Mouse (Mus musculus) frontal cortex, postnatal 36 days (tissue): ENCODE results near the gene Plb1.

Experiments
- DNase-seq, 2 experiments: peaks; one replicate each; pipeline ENCODE4 v3.0.0; 2022; ENCODE audit warnings: low spot score in 2 of 2

Gene Plb1

DNA sequence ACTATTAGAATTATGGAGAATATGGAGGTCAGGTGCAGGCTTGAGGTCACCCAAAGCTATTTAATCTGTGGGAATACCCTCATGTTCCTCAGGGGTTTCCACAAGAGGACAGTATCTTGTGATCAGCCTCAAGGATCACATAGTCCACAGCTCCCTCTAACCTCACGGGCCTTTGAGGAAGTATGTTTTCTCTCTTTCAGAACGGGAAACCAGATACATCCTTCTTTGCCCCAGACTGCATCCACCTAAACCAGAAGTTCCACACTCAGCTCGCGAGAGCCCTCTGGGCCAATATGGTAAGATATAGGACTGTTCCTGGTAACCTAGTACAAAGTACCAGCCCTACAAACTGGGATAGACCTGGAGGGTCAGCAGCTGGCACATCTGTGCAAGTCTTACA is 100.1 kb downstream of the Plb1 start:
- DNase-seq, result no peak

DNA sequence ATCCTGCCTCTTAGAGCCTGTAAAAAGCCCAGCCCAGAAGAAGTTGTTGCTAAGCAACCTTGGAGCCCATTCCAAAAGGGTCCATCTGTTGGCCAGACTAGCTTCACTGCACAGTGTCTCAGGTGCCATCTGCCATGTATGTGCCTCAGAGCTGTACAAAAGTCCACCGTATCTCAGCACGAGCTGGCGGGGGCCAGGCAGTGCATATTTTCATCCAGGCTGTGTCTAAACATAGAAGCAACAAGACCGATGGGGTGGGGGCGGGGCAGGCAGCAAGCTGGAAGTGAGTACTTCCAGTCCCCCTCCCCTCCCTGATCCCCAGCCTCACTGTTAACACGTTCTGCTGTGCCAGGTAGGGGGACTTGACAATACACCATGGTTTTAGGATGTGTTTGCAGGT is 102.7 kb downstream of the Plb1 start:
- DNase-seq, result peak in 1 of 2 experiments; percentile 73

DNA sequence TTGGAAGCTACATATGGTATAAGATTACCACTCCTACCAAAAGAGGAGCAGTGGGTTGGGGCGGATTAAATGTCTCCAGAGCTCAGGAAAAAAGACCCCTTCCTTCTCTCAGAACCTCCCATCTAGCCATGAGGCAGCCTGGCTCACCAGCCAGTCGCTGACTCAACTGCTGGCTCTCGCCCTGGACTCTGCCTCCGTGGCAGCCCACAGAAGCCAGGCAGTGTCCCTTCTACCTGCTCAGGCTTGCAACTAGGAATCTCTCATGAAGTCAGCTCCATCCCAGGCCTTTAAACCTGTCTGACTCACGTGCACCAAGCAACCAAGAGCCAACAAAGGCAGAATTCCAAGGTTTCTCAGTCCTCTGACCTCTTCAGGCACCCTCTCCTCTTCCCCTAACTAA is 103.6 kb downstream of the Plb1 start:
- DNase-seq, result peak in 1 of 2 experiments; percentile 37

DNA sequence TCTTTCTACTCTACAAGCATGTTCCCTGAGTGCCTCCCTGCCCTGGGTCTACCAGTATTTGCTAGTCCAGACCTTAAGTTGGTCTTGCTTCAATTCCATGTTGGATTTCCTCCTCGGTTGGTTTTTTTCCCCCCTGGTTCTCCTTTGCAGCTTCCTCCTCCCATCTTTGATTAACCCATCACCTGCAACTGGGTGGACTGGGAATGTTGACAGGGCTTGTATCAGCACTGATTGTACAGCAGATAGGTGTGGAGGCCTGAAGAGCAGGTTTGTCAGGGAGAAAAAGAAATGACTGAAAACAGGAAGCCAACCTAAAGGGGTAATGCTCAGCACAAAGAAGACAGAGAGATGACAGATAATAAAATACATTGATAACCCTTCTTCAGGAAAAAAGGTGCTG is 104.8 kb downstream of the Plb1 start:
- DNase-seq, result no peak

DNA sequence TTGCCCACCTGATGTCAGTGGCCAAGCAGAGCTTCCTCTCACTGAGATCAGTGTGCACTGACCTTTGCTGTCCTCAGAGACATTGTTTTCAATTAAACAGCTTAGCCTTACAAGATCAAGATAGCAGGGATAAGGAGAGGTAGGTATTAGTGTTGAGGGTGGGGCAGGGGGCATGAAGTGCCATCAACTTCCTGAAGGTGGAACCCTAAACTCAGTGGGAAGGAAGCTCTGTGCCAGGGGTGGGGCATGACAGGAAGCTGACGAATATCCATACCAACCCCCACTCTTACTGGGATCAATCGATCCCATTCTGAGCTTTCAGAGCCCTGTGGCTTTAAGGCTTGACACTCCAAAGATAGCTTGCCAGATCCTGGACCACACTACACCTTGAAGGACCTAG is 105.8 kb downstream of the Plb1 start:
- no peak for DNase-seq

DNA sequence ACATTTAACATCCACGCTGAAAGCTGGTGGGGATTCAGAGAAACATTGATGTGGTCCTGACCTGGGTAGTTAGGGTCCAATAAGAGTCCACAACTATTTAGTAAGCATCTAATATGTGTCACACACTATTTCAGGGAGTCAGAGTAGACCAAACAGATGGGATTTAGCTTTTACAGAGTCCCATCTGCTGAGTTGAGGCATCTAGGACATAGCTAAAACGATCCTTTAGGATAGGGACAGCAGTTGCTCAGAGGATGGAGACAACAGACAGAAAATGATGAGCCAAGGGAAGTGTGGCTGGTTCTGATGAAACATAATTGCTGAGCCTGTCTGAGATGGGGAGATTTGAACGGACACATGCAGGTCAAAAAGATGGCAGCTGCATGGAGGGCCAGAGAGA is 106.3 kb downstream of the Plb1 start:
- no peak for DNase-seq

DNA sequence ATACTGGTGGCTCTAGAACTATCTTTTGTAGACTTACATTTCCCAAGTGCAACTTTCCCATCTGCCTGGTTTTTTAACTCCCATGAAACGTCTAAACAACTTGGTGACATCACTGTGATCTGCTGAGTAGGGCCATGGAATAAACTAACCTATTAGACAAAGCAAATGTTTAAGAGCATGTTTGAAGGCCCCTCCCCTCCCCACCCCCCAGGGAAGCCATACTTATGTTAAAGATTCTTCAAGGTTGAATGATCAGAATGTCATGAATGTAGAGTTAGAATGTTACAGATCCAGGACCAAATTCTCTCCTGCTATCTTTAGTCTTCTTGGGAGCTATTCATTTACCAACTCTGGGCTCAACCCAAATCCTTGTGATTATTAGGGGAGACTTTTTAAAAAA is 107.7 kb downstream of the Plb1 start:
- DNase-seq, result no peak

- no peak for DNase-seq
Measured at GRCm38 (mm10) chr5:32342711-32343285, 110.3 kb downstream of the Plb1 start.

DNA sequence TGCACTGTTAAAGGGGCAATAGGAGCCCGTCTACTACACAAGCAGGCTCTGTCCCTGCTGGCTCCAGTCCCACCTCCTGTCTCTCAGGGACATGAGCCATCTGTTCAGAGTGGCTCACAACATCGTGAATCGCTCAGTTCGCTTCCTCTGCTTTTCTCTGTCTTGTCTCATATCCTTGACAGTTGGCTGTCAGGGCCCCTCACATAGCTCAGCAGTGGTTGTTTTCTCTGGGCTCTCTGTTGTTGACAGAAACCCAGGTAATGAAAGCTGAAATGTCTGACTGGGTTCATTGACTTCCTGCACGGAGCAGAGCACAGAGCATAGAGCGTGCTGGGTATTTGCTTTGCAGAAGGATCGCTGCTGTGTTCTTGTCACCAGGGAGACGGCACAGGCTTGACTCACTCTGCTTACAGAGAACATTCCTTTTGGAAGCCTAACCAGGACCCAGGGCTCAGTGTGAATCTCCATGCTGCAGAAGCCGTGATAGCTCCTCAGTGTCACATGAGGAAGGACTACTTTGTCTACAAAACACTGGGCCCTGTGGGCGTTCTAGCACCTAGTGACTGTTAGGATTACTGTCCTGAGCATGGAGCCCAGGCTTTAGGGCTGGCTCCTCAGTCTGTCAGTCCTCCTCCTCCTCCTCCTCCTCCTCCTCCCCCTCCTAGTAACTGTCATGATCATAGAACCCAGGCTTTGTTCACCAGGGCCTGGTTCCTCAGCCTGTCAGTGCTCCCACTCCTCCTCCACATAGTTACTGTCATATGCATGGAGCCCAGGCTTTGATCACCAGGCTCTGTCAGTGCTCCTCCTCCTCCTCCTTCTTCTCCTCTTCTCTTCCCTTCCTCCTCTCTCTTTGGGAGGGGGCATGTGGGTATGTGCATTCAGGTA is 113.8 kb downstream of the Plb1 start:
- DNase-seq, result peak; percentile 70 to 80

DNA sequence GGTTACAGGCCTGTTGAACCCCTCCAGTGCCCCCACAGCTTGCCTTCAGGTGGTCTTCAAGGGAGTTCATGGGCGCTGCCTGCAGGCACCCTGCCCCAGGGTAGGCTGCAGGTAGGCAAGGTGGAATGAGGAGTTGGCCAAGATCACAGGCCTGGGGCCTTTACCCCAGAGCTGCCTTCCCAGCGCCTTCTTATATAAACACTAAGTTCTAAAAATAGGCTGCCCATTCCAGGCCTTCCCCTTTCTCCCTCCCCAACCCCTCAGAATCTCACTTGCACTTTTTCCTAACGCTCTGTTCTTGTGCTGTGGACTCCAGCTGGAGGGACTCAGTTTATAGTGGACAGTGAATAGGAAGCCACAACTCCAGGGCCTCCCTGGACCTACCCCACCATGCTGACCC is 117.2 kb downstream of the Plb1 start:
- no peak for DNase-seq

DNA sequence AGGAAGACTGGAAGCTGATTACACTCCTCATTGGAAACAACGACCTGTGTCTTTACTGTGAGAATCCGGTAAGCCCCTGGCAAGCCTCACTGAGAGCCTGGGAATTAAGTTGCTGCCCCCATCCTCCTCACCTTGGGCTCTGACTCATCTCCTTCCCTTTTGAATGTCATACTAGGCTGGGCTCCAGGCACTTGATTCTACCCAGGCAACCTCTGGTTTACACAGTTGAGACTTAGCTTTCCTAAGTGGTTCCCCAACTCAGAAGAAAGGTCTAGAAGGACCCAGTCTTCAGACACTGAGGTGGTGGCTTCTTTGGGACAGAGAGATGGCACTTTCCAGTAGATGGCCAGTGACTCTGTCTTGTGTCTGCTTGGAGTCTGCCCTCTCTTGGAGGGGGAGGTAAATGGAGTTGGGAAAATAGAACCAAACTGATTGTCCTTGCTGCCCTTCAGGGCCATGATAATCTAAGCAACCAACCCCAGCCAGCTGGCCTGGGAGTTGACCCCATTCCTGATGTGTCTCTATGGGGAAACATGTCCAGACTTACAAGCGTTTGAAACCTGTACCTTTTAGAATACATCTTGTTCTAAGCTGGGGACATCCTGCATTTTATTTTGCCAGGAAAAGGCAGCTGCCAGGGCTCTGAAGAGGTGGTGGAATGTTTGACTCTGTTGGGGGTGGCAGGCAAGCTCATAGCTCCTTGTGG is 118.2 kb downstream of the Plb1 start:
- DNase-seq, result no peak

- DNase-seq, result no peak
Measured at GRCm38 (mm10) chr5:32351721-32352465, 119.4 kb downstream of the Plb1 start.

DNA sequence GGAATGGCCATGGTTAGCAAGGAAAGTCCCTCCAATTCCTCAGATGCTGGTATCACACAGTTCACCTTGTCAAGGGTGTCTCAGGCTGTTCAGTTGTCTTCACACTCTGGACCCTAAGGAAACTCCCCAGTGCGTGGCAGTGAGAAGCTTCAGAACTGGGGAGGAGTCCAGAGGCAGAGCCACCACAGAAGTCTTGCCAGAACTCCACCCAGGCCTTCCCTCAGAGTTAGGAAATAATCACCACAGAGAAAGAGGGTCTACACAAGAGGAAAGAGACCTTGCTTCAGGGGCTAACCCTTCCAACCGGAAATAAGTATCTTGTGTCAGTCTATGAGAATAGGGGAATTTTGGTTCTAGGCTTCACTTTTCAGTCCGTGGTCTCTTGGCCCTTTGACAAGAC is 120.3 kb downstream of the Plb1 start:
- no peak for DNase-seq

GRCm38 (mm10) chr5:32353280-32353679 is 120.8 kb downstream of the Plb1 start:
- no peak for DNase-seq

DNA sequence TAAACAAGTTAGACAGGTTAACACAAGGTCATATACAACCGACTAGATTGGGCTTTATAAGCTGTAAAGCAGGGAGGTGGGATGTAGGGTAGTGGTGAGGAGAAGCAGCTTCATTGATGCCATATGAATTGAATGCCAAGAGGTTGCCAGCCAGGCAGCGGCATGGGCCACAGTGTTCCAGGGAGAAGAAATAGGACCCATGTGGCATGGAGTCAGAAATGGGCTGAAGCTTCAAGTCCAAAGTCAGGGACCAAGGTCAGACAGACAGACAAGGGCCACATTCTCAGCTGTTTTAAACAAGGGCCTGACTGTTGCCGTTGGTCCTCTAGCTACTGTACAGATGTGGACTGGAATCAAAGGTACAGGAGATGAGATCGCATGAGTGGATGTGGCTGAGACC is 128.0 kb downstream of the Plb1 start:
- no peak for DNase-seq

DNA sequence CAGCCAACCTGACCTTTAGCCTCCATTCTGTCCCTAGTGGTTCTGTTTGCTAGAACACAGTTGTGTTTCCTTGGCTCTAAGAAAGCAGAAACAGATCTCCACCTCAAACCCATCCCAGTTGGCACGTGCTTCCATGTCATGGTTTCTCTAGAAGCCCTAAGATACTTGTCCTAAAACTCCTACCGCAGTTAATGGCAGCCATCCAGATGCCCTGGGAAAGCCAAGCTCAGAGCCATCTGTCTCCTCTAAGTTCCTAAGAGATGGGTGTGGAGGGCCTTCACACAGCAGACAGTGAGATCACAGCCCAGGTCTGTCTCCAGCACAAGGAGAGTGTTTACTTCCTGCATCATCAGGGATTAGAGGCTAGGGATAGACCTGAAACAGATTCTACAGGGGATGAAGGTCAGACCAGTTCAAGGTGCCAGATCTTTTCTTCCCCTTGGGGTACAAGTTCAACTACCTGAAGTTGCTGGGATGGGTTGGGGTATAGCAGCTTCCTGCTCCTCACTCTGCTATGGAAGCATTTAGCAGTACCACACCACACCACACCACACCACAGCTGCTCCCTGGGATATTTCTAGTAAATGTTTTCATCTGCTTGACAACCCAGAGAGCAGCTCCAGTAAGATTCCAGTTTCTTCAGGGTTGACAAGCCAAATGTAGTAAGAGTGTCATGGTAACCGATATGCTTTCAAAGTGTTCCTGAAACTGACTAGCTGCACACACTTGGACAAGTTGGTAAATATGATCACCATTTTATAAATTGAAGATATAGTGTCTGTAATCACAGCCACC is 129.1 kb downstream of the Plb1 start:
- DNase-seq, result peak in 1 of 2 experiments; percentile 33

- DNase-seq, result peak; percentile 34 to 60
Measured at GRCm38 (mm10) chr5:32369391-32369790, 136.9 kb downstream of the Plb1 start.

DNA sequence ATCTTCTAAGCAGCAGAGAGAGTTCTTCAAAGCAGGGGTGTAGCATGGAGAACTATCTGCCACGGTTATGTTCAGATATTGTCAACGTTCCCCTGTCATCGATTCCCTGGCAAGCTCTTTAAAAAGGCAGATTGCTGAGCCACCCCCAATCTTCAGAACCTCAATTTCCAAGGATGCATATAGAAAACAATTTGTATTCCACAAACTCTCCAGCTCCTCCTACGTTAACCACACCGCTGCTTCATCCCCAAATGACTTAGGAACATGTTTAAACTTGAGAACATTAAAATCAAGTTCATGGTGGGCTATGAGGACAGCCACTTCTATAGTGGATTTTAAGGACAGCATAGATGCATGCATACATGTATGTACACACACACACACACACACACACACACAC is 138.7 kb downstream of the Plb1 start:
- DNase-seq, result peak; percentile 20 to 44

DNA sequence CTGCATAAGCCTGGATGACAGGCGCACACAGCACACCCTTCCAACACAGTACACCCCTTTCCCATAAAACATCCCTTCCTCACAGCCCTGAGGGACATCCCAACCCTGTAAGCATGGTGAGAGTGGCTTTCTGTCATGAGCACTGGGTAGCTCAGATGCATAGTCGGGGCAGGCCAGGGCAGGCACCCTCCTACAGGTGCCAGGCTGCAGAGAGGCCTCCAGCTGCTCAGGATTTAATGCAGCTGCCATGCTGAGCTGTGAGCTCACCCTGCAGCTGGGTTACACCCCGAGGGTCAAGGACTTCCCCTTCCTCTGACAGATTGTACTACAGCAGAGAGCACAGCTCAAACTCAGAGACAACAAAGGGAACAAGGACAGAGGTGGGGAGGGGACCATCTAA is 146.0 kb downstream of the Plb1 start:
- DNase-seq, result no peak

DNA sequence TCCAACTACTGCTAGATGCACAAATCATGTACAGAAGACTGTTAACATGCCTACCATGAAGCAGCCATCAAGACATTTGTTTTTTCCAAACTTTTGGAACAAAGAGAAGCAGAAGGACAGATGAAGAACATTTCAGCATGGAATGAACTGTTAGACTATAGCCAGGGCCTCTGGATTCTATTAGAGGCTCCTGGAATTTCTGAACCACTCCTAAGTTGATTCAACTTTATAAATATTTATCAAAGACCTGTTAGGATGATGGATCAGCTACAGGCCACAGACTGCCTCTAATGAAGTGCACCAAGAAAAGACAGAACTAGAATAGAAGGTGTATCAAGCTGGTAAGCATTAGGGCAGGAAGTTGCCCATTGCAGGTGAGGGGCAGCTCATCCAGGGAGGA is 156.1 kb downstream of the Plb1 start:
- DNase-seq, result no peak

- DNase-seq, result peak in 1 of 2 experiments; percentile 22
Measured at GRCm38 (mm10) chr5:32390295-32390694, 157.8 kb downstream of the Plb1 start.
